Mouse (Mus musculus): ENCODE measurements around the gene Mx1.

Mx1 gene

DNA sequence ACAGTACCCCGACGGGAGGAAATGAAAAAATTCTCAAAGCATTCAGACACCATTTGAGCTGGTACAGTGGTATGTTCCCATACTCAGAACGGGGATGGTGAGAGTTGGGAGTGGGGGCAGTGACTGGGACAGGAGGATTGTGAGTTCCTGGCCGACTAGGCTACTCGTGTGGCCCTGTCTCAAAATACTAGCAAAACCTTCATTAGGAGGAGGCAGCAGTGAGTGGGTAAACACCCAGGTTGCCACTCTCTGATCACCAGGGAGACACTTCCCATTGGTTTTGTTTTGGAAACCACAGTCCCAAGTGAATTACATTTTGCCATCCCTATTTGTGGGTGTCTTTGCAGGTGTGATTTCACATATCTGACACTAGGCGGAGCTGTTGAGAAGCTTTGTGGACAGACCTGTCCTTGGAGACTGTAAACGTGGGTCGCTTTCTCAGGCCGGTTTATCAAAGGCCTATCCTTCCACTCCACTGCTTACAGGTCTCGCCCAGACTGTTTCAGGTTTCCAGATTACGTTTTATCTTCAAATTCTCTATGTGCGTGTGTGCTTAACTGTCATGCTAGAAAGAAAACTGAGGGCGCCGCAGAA lies 18.9 kb downstream of the Mx1 start:
- DNase-seq (ENCODE audit: low read depth), result peak; percentile 60

DNA sequence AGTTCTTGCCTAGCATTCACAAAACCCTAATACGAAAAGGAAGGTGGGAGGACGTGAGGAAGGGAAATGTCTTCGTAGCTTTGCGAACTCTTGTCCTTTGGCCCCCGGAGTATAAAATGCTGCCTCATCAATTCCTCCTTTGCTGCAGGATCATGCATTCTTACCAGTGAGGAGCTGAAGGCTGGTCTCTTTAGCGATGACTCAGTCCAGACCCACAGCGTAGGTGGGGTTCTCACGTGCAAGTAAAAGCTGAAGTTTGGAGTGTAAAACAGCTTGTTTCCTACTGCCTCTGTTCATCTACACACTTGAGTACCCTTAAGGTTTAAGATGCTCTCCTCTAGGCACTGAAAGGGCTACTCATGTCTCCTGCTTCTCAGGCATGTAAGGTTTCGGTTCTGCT lies 20.7 kb downstream of the Mx1 start:
- no peak for DNase-seq (ENCODE audit: low read depth)

DNA sequence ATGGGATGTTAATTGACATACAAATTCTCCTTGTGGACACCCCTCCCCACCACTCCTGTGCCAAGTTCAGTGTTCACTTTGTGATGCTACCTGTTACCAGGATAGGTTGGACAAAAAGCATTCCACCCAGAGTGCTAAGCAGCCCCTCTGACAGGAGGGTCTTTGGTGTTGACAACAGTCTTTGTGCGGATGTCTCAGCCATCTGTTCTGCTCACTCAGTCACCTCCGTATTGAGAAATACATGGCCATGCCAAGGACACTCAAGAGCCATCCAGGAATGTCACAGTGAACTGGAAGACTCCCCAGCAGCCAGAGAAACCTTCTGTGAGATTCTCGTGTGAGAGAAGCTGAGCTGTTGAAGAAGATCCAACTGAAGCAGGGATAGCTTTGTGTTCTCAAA lies 24.5 kb downstream of the Mx1 start:
- DNase-seq (ENCODE audit: low read depth), result no peak

DNA sequence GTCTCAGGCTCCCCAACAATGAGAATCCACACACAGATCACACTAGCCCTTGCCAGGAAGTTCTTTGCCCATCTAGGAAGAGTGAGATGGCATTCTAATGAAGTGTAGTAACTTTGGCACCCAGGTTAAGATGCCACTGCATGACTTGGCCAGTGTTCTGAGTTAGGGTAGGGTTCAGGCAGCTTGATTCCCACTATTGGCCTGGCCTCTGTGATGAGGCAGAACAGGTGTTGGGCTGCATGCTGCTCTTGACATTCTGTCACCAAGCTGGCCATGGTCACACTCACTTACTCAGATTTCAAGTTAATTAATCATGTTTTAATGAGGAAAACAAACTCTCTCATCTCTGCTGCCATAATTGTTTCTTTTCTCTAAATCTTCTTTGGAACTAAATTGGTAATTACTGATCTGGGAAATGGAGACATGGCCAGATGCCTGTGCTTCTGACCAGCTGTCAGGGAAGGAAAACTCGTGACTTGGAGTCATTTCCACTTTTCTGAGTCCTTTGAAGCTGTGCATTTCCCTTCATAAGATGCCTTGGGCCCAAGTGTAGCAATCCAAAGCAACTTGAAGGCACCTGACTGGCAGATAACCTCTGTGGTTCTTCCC lies 25.2 kb downstream of the Mx1 start:
- DNase-seq (ENCODE audit: low read depth), result no peak

DNA sequence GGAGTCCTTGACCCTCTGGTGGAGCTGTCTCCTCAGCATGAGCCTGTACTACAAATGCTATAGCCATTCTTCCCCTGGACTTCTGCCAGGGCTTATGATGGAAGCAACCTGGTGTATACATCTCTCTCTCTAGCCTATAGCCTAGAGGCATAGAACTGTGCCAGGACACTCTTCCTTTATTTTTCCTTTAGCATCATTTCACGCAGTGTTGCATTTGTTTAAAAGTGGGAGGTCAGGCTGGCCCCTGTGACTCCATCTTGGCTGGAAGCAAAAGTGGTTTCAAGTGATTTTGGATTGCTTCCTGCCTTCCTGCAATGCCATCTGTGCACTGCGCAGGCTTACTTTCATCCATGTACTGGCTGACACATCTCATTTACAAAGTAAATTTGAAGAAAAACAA lies 28.5 kb downstream of the Mx1 start:
- no peak for DNase-seq (ENCODE audit: low read depth)

DNA sequence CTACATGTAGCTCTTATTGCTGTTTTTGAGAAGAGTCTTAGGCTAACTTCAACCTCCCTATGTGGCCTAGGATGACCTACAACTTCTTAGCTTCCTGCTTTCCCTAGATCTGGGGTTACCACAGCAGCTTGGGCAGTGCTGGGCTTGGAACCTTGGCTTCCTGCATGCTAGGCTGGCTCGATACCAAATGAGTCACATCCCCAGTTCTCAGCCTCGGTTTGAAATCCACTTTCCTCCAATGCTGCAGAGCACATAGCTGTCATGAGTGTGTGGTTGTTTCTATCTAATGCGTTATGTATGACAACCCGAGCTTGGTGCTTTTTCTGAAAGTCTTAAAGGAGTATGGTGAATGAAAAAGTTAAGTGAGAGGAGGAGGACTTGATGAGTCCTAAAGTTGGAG lies 31.4 kb downstream of the Mx1 start:
- peak; percentile 66 for DNase-seq (ENCODE audit: low read depth)

DNA sequence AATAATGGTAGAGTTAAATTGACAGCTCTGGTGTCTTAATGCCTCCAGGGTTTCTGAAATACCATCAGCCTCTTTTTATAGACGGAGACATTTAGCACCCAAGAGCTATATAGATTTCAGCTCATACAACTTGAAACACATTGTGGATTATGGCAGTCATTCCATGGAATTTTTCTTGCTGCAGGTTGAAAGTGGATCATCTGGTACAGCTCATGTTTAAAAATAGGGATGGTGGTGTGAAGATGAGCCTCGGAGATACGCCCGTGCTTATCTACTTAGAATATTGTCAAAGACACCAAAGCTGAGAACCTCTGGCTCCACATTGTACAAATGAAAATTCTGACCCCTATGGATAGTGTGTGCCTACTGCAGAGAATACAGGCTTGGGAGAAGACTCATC lies 32.6 kb downstream of the Mx1 start:
- no peak for DNase-seq (ENCODE audit: low read depth)

DNA sequence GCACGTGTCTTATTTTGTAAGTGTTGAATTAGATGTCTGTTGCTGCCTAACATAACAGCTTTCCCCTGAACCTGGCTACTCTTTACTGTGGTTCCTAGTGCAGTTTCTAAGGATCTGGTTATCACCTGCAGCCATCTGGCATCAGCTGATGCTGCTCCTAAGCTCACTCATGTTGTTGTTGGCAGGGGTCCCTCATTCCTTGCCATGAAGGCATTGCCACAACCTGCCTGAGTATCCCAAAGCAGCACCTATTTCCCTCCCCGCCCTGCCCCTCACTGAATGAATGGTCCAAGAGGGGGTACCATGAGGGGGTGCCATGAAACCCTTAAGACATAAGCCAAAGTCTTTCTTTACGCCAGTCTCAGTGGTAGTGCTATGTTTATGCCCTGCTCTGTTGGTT lies 34.7 kb downstream of the Mx1 start:
- DNase-seq (ENCODE audit: low read depth), result no peak

DNA sequence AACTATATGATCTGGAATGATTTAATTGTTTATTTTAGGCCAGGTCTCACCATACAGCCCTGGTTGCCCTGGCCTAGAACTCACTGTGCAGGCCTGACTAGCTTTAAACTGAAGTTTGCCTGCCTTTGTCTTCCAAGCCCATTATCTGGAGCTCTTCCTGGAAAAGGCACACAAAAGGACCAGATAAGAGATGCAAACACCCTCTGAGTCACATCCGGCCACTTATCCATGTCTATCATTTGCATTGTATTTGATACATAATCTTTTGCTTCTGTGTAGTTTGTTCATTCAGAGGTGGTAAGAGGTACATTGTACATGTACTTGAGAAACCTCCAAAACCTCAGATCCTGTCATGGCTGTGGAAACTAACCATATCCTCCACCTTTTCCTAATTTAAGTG lies 39.1 kb downstream of the Mx1 start:
- no peak for DNase-seq (ENCODE audit: low read depth)

DNA sequence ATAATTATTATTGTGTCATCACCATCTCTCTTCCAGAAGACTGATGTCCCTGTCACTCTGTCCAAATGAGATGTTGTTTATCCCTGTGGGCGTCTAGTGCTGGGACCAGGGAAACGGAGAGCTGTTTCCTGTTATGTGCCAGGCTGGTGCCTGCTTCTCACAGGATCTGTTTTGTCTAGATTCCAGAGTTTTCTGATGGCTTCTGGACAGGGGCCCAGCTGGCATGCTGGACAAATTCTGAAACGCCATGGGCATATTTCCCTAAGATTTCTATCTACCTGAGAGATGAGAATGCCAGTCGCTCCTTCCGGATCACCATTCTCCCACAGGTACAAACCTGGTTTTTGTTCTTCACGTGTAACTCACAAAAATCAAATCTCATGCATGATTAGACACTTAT lies 41.0 kb downstream of the Mx1 start:
- no peak for DNase-seq (ENCODE audit: low read depth)

DNA sequence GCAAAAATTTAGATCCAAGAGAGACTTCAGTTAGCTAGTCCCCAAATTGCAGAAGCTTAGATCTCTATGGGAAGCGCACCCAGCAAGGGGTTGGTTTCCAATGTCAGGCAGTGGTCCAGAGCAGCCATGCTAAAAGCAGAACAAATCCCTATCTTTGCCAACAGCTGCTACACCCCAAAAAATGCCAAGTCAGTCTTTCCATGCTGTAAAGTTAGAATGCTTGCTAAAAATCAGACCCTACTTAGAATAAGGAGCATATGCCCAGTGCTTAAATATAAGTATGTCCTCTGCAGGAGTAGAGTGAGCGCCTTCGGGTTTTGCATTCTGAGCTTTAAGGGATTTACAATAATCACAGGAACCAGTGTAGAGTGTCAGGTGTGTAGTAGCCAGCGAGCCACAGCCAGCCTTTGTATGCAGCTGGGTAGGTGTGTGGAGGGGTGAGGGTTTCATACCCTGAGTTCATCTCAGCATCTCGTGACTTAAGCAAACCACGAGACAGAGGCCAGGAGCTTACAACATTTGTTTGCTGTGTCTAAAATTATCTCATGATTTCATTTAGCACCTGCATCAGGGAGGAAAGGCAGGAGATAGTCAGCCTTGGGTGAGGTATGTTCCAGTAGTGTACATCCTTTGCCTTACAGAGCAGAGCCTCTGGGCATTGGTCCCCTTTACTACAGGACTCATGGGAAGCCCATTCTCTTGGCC lies 43.8 kb downstream of the Mx1 start:
- no peak for DNase-seq (ENCODE audit: low read depth)

DNA sequence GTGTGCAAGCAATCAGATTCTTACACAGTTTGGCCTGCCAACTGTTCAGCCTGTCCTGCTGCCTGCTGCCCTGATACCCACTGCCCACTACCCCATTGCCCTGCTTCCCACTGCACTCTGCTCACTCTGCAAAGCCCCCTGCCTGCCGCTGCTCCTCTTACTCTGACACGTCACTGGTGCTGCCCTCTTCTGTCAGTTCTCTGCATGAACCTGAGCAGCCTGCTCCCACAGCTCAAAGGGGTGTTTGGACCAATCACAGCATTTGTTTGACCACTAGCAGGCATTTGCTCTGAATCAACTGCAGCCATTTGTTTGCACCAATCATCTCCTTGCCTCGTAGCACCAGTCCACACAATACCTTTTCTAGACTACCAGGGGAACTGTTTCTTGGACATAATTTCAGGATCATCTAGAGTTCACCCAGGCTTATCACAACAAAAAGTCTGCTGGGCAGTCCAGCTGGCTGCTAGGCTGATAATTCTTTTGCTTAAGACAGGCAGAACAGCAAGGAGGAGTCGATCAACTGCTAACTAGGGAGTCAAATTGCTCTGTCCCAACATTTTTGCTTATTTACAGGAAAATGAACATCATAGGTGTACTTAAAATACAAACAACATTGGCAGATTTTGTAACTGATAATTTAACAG lies 44.7 kb downstream of the Mx1 start:
- peak; percentile 24 for DNase-seq (ENCODE audit: low read depth)

DNA sequence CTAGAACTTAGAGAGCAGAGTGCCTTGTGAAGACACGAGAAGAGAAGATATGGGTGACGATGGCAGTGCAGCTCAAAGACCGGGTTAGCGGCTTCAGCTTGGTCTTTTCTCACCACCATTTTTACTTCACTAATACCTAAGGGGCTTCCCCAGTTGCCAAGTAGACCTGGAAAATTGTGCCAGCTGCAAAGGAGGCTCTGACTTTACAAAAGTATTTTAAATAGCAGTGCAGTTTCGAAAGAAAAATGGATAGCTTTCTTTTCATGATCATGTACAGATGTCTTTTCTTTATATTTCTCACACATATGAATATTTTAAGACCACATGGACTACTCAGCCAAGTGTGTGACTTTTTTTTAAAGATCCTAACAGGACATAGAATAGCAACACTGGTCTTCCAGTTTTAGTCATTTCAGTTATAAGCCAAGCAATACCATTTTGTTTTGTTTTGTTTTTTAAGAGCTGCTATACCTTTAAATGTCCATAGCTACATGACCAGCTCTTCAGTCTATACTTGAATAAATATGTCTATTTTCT lies 57.2 kb downstream of the Mx1 start:
- no peak for DNase-seq (ENCODE audit: low read depth)

DNA sequence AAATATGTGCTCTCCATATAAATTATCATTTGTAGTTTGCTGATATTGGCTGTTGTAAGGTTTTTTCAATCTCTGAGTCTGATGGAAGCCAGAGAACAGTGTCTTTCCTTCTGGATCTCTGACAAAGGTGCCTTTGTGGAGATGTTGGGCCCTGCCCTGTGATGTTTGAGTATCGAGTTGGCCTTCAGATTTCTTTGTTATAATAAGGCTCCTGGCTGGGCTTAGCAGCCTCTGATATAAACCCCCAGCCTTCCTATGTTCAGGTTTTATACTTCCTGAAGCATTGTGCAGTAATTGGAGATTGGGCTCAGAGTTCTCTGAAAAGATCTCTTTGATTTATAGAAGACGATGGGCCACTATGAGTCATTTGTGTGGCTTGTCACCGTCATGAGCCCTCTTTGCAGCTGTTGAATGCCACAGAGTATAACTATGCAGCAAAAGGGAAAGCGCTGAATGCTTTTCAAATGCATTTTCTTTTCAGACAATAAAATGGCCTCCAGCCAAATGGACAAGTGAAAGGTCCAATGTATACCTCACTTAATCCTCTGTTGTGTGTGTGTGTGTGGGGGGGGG lies 60.4 kb downstream of the Mx1 start:
- no peak for DNase-seq (ENCODE audit: low read depth)

DNA sequence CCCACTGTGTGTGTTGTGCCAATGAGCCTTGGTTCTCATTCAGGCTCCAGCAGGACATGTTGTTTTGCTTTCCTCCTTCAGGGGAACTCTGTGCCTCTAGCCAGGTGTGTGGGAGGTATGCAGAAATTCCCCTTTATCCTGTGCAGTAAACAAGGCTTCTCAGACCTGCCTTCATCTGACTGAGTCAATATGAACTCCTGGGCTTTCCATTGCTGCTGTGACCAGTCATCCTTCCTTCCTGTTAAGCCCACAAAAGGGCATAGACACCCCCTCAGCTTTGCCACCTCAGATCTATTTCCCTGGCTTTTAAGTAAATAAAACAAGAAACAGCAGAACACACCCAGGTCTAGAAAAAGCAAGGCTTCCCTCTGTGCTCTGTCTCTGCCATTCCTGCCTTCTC lies 61.0 kb downstream of the Mx1 start:
- DNase-seq (ENCODE audit: low read depth), result no peak

DNA sequence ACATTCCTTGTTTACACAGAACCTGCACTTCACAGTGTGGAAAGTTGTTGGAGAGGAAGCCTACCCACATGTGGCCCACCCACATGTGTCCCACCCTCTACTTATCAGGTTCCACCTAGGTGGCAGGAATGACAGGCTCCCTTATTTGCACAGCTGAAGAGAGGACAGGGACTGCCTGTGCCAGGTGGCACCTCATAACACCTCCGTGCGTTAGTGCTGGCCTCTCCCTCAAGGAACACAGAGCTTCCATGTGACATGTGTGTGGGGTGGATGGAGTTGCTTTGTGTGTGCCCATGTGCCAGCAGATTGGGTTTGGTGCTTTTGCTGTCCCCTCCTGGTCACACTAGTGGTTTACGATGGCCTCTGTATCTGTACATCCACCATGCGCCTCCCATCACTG lies 62.7 kb downstream of the Mx1 start:
- no peak for DNase-seq (ENCODE audit: low read depth)

DNA sequence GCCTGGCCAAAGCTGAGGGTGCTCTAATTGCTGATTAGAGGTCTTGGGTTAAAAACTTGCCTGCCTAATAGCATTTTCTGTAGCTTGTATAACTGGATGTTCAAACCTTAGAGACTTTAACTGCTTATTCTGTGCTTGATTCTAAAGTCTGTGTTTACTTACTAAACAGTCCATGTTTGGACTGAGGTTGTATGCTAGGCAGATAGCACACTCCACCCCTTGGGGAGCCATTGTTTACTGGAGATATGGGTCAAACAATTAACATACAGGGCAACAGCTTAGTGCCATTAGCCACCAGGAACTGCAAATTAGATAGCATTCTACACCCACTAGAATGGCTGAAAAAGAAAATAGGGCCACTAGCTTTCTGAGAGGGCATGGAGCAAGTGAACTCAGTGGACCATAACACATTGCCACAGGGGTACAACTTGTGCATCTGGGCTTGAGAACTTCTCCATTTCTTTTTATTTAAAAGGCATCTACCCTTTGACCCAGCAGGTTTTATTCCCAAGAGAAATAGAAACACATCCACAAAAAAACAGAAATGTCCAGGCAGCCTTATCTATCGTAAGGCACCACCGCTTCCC lies 64.7 kb downstream of the Mx1 start:
- DNase-seq (ENCODE audit: low read depth), result no peak
